In genomic region chr1:75168093-75168471, GRCm38 (mm10) we compare ENCODE assay signal across 1 mouse cellular context.
TF ChIP-seq lines count a peak whose summit lies in the region.

No protein-coding gene starts in this region.

TF ChIP-seq in MEL, 35 proteins besides CTCF, POLR2A, EP300 and RAD21:
- TF ChIP-seq BHLHE40 (IDR thresholded peaks at IDR 0.05; ENCODE audit: borderline replicate concordance, low read depth, low read length) (no peak), GABPA (IDR thresholded peaks at IDR 0.05; ENCODE audit: low read depth, low read length) (no peak), MEF2A (IDR thresholded peaks at IDR 0.05; ENCODE audit: extremely low read depth, insufficient replicate concordance, low read depth, low read length, poor library complexity, severe bottlenecking) (no peak), SMC3 (IDR thresholded peaks at IDR 0.05; ENCODE audit: low read depth, low read length) (no peak), GATA1 (IDR thresholded peaks at IDR 0.05; ENCODE audit: low read depth, low read length) (no peak), POLR2AphosphoS5 (IDR thresholded peaks at IDR 0.05; ENCODE audit: borderline replicate concordance, low read depth, low read length) (no peak), JUND (IDR thresholded peaks at IDR 0.05; ENCODE audit: low read depth, low read length) (no peak), ZKSCAN1 (IDR thresholded peaks at IDR 0.05; ENCODE audit: low read depth, low read length) (no peak), MXI1 (IDR thresholded peaks at IDR 0.05; ENCODE audit: low read depth, low read length) (no peak), USF1 (IDR thresholded peaks at IDR 0.05; ENCODE audit: low read depth, low read length) (no peak)
